Mouse (Mus musculus) heart, embryonic 11.5 days (tissue): ENCODE results near the gene R3hdm4. TPM values are rescaled to one million over a fixed set of nuclear protein-coding genes. Genes with fewer than 3 reads are reported as not detected.
A peak's percentile ranks its signal among the peaks of the same experiment; 100 is the strongest.

Experiments used
- ATAC-seq: fragments of 200-750 bp; cut with Nextera tagmentation; replicated peaks from 2 replicates; pipeline ENCODE4 v1.8.0; 2017; ENCODE audit warnings: moderate library complexity; ENCODE audit not compliant: insufficient number of reproducible peaks, low FRiP score, low TSS enrichment
- H3K27ac ChIP-seq: fragments of 300-500 bp; sonication (generic); 2 replicates; pipeline ENCODE4 v1.5.1; 2014; ENCODE audit warnings: mild to moderate bottlenecking, low read depth, low read length
- H3K27me3 ChIP-seq: fragments of 300-500 bp; sonication (generic); 2 replicates; pipeline ENCODE4 v1.6.1; 2014; ENCODE audit warnings: mild to moderate bottlenecking, low read length, mixed read lengths; ENCODE audit not compliant: control insufficient read depth, insufficient read depth
- H3K36me3 ChIP-seq: fragments of 300-500 bp; sonication (generic); 2 replicates; pipeline ENCODE4 v1.6.1; 2014; ENCODE audit warnings: mild to moderate bottlenecking, low read length, moderate library complexity, mixed read lengths; ENCODE audit not compliant: control insufficient read depth, insufficient read depth
- H3K4me1 ChIP-seq: fragments of 300-500 bp; sonication (generic); 2 replicates; pipeline ENCODE4 v1.6.1; 2014; ENCODE audit warnings: low read length; ENCODE audit not compliant: control insufficient read depth, insufficient read depth
- H3K4me2 ChIP-seq: fragments of 300-500 bp; sonication (generic); 2 replicates; pipeline ENCODE4 v1.6.1; 2014; ENCODE audit warnings: mild to moderate bottlenecking, moderate library complexity
- H3K4me3 ChIP-seq: fragments of 300-500 bp; sonication (generic); 2 replicates; pipeline ENCODE4 v1.5.1; 2014; ENCODE audit warnings: low read depth, low read length
- H3K9ac ChIP-seq: fragments of 300-500 bp; sonication (generic); 2 replicates; pipeline ENCODE4 v1.6.1; 2014; ENCODE audit warnings: mild to moderate bottlenecking, low read depth, low read length, moderate library complexity
- H3K9me3 ChIP-seq: fragments of 300-500 bp; sonication (generic); replicated peaks from 2 replicates; pipeline ENCODE4 v1.6.1; 2016; ENCODE audit warnings: low read length; ENCODE audit not compliant: control insufficient read depth
- WGBS: fragments of 180-500 bp; shearing (Covaris S2); extraction: QIAGEN DNeasy Blood & Tissue Kit; methylation state at CpG from one replicate; pipeline ENCODE4 v1.1.7; 2014; ENCODE audit not compliant: insufficient replicate concordance; 5-methylcytosine and 5-hydroxymethylcytosine counted together
- polyA plus RNA-seq: library from polyadenylated mRNA; unstranded; fragments of >200 nt; fragmentation: Nextera tagmentation; extraction: Ambion mirVana; gene quantifications from 2 replicates; pipeline ENCODE4 v1.2.1, GENCODE M21; 2014

The R3hdm4 gene
- 87.6 and 89.2 TPM in 2 replicates for polyA plus RNA-seq

GRCm38 (mm10) chr10:79920958-79921535 lies at the start of gene R3hdm4:
TSS of gene R3hdm4 (minus strand) at chr10:79921208.
- Histone ChIP-seq H3K9ac (no peak within 1 kb of the TSS), H3K27me3 (peaks cover 63% of the 10 kb centered on the region), H3K9me3 (no peaks in the 10 kb centered on the region), H3K4me3 (peak within 1 kb of the TSS; percentile 39), H3K4me2 (peak within 1 kb of the TSS; percentile 63), H3K36me3 (no peaks in the 10 kb centered on the region), H3K27ac (no peak within 1 kb of the TSS), H3K4me1 (peaks cover 37% of the 10 kb centered on the region)
- ATAC-seq = no peak
- 9% methylated on average over 41 of the region's 41 CpGs for whole genome bisulfite sequencing

GRCm38 (mm10) chr10:79970415-79971182 lies 49.6 kb upstream of the R3hdm4 start, which contains the start of gene Grin3b:
TSS of gene Grin3b (plus strand) at chr10:79970715.
- Histone ChIP-seq H3K9ac (peak within 1 kb of the TSS; percentile 63), H3K4me2 (peak within 1 kb of the TSS; percentile 93), H3K27ac (no peak within 1 kb of the TSS), H3K4me3 (peak within 1 kb of the TSS; percentile 46), H3K9me3 (no peaks in the 10 kb centered on the region), H3K36me3 (peaks cover 31% of the 10 kb centered on the region), H3K27me3 (peaks cover 39% of the 10 kb centered on the region), H3K4me1 (peaks cover 8% of the 10 kb centered on the region)
- WGBS = 8% methylated on average over 41 of the region's 47 CpGs
- no peak for ATAC-seq

GRCm38 (mm10) chr10:79969124-79969568 lies 48.1 kb upstream of the R3hdm4 start:
- peaks cover 39% of the 10 kb centered on the region for H3K27me3 ChIP-seq
- WGBS = 14% methylated on average over 3 of the region's 3 CpGs

GRCm38 (mm10) chr10:79968181-79968580 lies 47.2 kb upstream of the R3hdm4 start:
- Histone ChIP-seq H3K27ac (no peak overlapping the region), H3K4me1 (peaks cover 8% of the 10 kb centered on the region), H3K27me3 (peaks cover 36% of the 10 kb centered on the region), H3K9me3 (no peaks in the 10 kb centered on the region), H3K9ac (no peak overlapping the region; the same call in 1 of the 2 replicates), H3K36me3 (peaks cover 29% of the 10 kb centered on the region), H3K4me3 (no peak overlapping the region), H3K4me2 (no peak overlapping the region)
- WGBS = 94% methylated on average over 1 of the region's 1 CpGs
- no peak for ATAC-seq

More at GRCm38 (mm10) chr10:79969124-79969568, 48.1 kb upstream of the R3hdm4 start:
- H3K4me1 ChIP-seq = peaks cover 8% of the 10 kb centered on the region
- no peak overlapping the region for H3K4me2 ChIP-seq
- no peak for ATAC-seq
- no peak overlapping the region for H3K27ac ChIP-seq
- H3K9ac ChIP-seq = no peak overlapping the region
- no peak overlapping the region for H3K4me3 ChIP-seq
- peaks cover 29% of the 10 kb centered on the region for H3K36me3 ChIP-seq
- H3K9me3 ChIP-seq = no peaks in the 10 kb centered on the region

- Histone ChIP-seq H3K27ac (no peak overlapping the region), H3K9me3 (no peaks in the 10 kb centered on the region), H3K36me3 (peaks cover 32% of the 10 kb centered on the region), H3K9ac (no peak overlapping the region), H3K4me1 (peaks cover 8% of the 10 kb centered on the region), H3K27me3 (peaks cover 29% of the 10 kb centered on the region), H3K4me2 (no peak overlapping the region), H3K4me3 (no peak overlapping the region)
- 87% methylated on average over 5 of the region's 5 CpGs for WGBS
- ATAC-seq = no peak
Observed at GRCm38 (mm10) chr10:79966886-79967400, 45.9 kb upstream of the R3hdm4 start.

- no peak for ATAC-seq
- WGBS = 85% methylated on average over 5 of the region's 5 CpGs
- peaks cover 32% of the 10 kb centered on the region for H3K36me3 ChIP-seq
Observed at GRCm38 (mm10) chr10:79965325-79965724, 44.3 kb upstream of the R3hdm4 start.

GRCm38 (mm10) chr10:79964727-79965126 lies 43.7 kb upstream of the R3hdm4 start:
- no peak overlapping the region for H3K9ac ChIP-seq
- no peak for ATAC-seq
- H3K4me2 ChIP-seq = no peak overlapping the region
- peaks cover 9% of the 10 kb centered on the region for H3K4me1 ChIP-seq
- H3K9me3 ChIP-seq = no peaks in the 10 kb centered on the region
- 90% methylated on average over 7 of the region's 7 CpGs for WGBS
- no peak overlapping the region for H3K4me3 ChIP-seq
- H3K36me3 ChIP-seq = peaks cover 32% of the 10 kb centered on the region
- H3K27me3 ChIP-seq = peaks cover 9% of the 10 kb centered on the region
- no peak overlapping the region for H3K27ac ChIP-seq

More at GRCm38 (mm10) chr10:79965325-79965724, 44.3 kb upstream of the R3hdm4 start:
- peaks cover 9% of the 10 kb centered on the region for H3K4me1 ChIP-seq
- no peaks in the 10 kb centered on the region for H3K9me3 ChIP-seq
- H3K4me3 ChIP-seq = no peak overlapping the region
- H3K4me2 ChIP-seq = no peak overlapping the region
- H3K27ac ChIP-seq = no peak overlapping the region
- H3K9ac ChIP-seq = no peak overlapping the region
- peaks cover 13% of the 10 kb centered on the region for H3K27me3 ChIP-seq

- peaks cover 9% of the 10 kb centered on the region for H3K4me1 ChIP-seq
- peak overlapping the region; percentile 97 for H3K4me3 ChIP-seq
- WGBS = 14% methylated on average over 10 of the region's 10 CpGs
- H3K4me2 ChIP-seq = peak overlapping the region; percentile 93
- H3K27me3 ChIP-seq = no peaks in the 10 kb centered on the region
- peaks cover 6% of the 10 kb centered on the region for H3K36me3 ChIP-seq
- H3K9me3 ChIP-seq = no peaks in the 10 kb centered on the region
- no peak for ATAC-seq
- H3K9ac ChIP-seq = peak overlapping the region; percentile 89
- H3K27ac ChIP-seq = no peak overlapping the region
Observed at GRCm38 (mm10) chr10:79960671-79961294, 39.8 kb upstream of the R3hdm4 start.
